Mouse (Mus musculus) MN1 (cell line): Measurements from ENCODE around the gene Ctnnbl1.

Experiments used
- DNase-seq: peaks from one replicate; pipeline ENCODE4 v3.0.0-alpha.2; 2016; ENCODE audit warnings: low spot score

Gene Ctnnbl1

GRCm38 (mm10) chr2:157750926-157751588 is 13.9 kb downstream of the Ctnnbl1 start:
- DNase-seq: peak; percentile 82

- peak; percentile 80 for DNase-seq
Observed at GRCm38 (mm10) chr2:157751589-157752373, 14.6 kb downstream of the Ctnnbl1 start.

DNA sequence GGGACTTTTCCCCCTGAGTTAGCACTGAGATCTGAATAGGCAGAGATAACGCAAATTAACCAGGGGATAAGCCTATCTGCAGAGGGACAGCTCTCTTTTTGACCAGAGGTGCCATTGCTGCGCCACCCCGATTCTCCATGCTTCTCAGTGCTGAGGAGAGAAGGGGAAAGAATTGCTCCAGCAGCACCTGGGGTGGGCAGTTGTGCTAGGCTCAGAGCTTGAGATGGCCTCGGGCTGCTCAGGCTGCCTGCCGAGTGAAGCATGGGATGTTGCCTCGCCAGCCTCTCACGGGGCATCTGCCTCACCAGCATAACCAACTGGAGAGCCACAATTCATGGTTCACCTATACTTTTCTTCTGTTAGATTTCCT is 15.2 kb downstream of the Ctnnbl1 start:
- DNase-seq: peak; percentile 59

GRCm38 (mm10) chr2:157755771-157756170 is 18.6 kb downstream of the Ctnnbl1 start:
- no peak for DNase-seq

- no peak for DNase-seq
Observed at GRCm38 (mm10) chr2:157756193-157756592, 19.0 kb downstream of the Ctnnbl1 start.

DNA sequence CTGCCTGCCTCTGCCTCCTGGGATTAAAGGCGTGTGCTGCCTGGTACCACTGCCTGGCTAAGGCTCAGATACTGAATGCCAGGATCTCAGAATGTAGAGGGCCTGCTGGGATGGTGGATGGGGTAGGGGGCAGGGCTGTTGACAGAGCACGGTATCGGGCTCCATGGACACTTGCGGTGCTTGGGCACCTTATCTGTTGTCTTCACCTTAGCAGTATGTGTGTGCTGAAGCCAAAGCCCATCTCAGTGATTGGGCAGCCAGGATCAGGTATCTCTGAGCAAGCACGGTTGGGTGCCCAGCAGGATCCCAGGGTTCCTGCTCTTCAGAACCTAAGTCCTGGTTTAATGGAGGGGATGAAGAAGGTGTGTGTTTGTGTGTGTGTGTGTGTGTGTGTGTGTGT is 21.2 kb downstream of the Ctnnbl1 start:
- no peak for DNase-seq

DNA sequence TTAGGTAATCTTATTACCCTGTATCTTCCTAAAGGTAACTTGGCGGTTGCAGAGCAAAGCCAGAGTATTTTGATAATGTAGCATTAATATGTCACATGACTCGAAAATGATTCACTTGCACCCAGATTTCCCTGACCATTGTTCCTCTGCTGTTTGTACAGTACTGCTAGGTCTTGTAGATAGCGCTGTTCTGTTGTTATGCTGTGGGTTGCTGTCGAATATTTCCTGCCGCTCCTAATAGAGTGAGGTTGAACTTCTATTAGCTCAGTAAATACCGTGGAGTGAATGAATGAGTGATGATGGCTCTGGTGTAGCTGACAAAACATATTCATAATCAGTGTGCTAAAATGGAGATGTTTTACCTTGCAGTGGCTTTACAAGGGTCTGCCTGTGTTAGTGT is 22.5 kb downstream of the Ctnnbl1 start:
- no peak for DNase-seq

- DNase-seq: no peak
Observed at GRCm38 (mm10) chr2:157762903-157763302, 25.7 kb downstream of the Ctnnbl1 start.

- DNase-seq: no peak
Observed at GRCm38 (mm10) chr2:157766591-157766990, 29.4 kb downstream of the Ctnnbl1 start.

DNA sequence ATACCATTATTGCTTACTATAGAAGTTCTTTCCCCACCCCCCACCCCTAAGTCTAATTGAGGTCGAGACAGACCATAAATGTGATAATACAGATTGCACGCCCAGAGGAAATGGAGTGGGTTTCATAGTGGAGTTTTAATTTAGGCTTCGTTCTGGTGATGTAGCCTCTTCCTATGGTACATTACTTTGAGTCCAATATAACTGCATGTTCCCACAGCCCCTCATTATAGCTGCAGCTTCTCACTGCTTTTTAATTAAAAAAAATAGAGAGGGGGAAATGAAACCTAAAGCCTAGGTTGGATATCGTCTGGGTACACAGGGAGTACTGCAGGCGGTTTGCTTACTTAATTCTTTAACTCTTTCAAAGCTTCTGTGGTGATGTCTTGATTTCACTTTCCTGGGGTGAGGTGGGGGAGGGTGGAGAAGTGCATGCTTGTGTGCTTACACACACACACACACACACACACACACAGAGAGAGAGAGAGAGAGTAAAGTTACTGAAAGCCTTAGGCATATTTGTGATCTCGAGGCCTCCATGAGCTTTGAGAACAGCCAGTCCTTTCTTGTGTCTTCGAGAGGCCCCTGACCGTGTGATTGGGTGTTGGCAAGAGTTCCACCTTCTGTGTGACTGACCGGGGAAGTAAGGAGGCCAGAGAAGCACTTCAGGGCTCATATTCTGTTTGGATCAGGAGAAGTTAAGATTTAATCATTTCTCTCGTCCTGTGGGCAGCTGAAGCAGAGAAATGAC is 31.7 kb downstream of the Ctnnbl1 start:
- DNase-seq: peak; percentile 51

GRCm38 (mm10) chr2:157770761-157771160 is 33.6 kb downstream of the Ctnnbl1 start:
- no peak for DNase-seq

GRCm38 (mm10) chr2:157773661-157774060 is 36.5 kb downstream of the Ctnnbl1 start:
- no peak for DNase-seq

DNA sequence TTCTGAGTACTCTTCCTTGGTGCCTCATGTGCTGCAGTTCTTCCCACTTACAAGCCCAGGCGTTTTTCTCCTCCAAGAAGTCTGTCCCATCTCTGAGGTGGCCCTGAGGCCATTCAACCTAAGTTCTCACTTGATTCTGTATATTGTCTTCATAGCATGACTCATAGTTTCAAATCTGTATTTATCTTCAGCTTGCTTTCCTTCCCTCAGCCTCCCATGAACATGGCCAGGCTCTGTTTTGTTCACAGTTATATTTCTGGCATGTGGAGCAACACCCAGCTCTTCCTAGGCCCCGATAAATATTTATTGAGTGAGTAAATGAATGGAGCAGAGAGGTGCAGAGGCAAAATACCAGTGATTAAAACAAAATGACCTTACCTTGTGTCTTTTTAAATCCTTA is 38.8 kb downstream of the Ctnnbl1 start:
- no peak for DNase-seq

GRCm38 (mm10) chr2:157780956-157781355 is 43.8 kb downstream of the Ctnnbl1 start:
- DNase-seq: no peak

DNA sequence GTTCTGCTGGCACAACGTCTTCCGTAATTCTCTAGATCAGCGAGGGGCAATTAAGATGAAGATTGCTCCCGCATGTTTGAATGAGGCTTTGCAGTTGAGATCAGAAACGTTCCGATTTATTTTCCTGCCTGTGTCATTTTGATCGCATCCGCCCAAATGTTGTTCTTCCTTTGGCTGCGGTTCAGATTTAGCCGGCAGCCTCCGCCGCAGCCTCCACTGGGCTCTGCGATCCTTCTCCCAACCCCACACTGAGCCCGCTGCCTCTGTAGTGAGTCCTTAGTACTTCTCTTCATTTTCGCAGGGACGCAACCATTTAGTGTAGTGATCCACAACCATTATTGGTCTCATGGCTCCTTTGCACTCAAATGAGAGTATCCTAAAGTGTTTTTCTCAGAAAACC is 46.0 kb downstream of the Ctnnbl1 start:
- DNase-seq: no peak

DNA sequence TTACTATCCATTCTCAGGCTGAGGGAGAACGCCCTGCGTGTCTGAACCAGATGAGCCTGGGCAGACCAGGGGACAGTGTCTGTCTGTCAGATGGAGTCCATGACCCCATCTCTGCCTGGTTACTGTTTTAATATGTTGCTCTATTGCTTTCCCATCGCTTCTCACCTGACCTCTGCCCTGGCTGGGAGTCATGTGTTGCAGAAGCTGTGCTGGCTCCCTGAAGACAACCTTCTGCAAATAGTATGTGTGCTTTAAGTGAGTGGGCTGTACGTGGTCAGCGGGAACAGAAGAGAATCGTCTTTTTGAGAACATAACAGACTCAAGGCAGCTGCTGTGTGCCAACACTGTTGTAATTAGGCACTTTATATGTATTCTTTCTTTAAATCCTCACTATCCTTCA is 47.0 kb downstream of the Ctnnbl1 start:
- no peak for DNase-seq

DNA sequence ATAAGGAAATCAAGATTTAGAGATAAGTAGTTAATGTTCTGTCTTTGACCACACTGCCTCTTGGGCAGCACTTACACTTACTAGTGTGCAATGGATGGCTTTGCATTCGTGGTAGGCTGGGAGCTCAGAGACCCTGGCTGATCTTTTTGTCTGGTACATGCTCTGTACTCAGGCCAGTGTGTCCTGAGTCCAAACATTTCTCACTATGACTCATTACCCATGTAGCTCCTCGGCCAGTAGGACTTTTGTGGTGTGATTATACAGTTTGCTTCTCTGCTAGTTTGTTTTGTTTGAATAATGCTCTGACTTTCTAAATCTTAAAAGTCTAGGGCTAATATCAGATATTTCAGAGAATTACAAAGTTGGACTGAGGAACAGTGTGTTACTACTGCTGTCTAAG is 47.4 kb downstream of the Ctnnbl1 start:
- no peak for DNase-seq

DNA sequence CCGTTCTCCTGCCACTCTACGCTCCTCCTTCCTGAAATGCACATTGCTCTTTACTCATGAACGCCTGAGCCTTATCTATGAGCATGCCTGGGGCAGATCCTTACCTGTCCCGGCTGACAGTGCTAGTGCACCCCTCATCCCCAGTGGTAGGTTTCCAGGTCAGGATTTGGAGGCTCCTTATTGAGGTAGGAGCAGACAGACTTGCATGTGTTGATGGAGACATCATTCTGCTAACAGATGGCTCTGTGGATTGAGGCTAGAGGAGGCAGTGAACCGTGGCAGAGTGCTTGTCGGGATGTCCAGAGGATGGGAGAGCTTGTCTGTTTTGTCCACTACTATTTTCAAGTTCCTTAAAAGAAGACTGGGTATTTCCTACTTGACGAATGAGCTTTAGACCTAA is 52.0 kb downstream of the Ctnnbl1 start:
- DNase-seq: no peak

DNA sequence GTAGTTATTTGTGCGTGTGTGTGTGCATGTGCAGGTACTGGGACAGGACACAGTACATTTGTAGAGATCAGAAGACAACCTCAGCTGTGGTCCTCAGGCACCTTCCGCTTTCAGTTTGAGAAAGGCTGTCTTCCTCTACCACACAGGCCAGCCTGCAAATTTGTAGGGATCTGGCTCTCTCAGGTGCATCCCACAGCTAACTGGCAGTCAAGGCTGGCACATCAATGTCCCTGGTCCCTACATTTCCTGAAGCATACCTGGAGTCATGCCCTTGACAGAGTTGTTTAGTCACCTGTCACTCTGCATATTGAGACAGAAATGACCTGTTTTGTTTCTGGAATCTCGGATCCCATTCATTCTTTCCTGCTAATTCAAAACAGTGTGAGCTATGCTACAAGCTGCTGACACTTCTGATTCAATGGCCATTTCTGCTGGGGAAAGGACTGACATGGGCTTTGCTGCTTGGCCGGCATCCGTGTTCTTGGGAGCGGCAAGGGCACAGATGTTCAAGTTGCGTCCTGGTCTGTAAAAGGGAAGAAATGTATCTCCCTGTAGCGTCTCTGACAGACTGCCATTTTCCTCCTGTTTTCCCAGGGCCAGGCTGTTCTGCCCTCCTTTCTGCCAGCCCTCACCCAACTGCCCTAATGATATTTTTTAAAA is 53.8 kb downstream of the Ctnnbl1 start:
- no peak for DNase-seq

GRCm38 (mm10) chr2:157791528-157792162 is 54.4 kb downstream of the Ctnnbl1 start:
- DNase-seq: peak; percentile 66

DNA sequence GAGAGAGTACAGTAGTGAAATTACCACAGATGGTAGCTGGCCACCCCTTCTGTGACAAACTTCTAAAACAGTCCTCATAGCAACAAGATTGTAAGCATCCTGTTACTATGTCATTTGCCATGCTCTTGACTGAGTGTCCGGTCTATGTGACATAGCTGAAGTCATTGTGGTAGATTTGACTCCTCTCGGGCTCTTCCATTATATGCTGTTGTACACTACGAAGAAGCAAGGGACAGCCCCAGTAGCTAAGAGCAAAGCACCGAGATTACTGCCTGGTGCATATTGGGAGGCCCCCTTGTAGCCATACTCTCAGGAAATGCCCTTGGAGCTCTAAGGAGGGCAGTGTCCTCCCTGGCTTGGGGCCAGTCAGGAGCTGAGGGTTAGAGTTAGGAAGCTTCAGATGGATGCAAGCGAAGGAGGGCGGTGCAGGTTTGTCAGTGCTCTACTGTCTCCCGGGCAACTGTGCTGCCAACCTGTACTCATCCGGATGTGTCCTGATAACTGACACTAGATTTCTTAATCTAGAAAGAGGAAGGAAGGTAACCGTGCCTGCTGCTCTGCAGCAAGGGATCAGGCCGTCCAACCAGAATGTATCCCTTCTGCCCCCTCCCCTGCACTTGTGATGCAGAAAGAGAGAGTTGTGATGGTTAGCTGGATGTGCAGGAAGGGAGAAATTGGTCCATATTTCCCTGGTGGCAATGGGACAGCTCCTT is 55.8 kb downstream of the Ctnnbl1 start:
- DNase-seq: no peak
